Mouse (Mus musculus) spleen, postnatal 14 days (tissue): Measurements from ENCODE around the gene Stk11ip.

Source experiments
- DNase-seq, 2 experiments: peaks; one replicate each; pipeline ENCODE4 v3.0.0; 2021 to 2022; ENCODE audit warnings: low spot score in 2 of 2

Gene Stk11ip

DNA sequence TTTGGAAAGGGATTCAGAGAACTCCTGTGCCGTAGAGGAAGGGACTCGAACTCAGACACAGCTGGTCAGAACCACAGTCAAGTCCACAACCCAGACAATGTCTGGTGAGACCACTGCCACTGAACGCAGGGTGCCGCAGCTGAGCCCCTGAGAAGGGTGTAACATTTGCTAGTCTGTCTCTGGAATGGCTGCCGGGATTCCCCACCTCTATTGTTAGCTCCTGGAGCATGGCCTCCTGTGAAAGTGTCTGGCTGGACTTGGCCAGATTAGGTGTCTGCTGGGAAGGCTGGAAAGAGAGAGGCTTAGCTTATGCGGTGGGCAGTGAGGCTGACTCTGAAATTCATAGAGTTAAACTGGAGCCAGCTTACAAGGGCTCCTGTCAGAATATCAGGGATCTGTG lies 49.1 kb downstream of the Stk11ip start:
- DNase-seq, result no peak

DNA sequence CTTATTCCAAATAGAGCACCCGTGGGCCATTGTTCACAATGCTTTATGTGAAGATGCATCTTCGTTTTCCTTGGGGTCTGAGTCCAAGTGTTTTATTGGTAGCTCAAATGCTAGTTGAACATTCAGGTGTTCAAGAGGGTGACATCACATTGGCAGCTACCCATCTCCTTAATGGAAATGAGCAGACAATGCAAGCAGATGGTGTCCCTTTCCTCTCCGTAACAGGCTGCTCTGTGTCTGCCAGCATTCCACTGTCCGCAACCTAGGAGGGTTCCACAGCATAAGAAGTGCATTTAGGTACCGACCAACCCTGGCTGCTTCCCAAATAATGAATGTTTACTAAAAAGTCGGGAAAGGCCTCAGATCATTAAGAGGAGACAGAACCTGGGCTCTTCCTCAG lies 51.4 kb downstream of the Stk11ip start:
- DNase-seq, result no peak

DNA sequence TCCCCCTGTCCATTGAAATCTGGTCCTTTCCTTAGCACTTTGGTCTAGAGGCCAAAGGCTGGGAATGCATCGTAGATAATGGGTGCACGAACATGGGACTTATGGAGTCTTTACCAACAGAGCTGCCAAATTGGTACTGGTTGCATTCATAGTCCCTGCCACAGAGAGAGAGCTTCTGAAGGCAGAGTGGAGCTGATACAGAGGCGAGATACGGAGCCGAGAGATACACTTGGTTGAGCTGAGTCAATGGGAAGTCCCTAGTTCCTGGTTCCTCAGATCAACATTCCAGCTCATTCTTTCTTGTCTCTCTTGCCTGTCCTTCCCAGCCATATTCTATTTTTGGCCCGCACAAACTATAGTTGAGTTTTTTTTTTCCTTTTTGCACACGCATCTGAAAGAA lies 52.4 kb downstream of the Stk11ip start:
- no peak for DNase-seq

DNA sequence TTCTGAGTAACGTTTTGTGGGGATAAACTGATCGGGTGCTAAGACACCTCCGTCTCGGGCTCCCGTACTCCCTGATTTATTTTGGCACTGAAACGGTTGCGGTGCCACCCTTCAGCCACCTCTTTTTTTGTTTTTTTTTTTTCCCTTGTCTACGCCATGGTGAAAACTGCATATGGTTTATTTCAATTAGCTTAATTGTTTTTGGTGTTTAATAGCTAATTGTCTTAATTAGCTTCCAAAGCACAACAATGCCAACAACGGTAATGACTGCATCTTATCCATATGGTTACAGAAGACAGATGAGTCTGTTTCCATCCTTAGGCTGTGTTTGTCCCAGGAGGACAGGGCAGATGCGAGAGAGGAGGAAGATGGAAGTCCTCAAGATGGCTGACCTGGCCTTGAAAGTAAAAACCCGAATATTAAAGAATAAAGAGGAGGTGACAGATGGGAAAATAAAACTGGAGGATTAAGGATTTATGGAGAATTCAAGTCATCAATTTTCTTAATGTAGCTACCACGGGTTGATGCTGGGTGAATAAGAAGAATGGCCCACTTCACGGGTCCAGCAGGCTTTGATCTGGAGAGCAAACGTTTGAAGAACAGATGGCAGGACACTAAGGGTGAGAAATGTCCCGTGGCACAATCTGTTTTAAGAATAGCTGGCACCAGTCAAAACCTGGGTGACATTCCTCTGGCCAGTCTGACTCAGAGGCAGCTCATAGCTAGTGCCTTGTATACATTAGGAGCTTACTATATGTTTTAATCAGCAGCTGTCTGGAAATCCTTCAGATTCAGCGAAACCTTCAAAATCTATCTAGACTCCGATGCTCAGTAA lies 53.4 kb downstream of the Stk11ip start:
- no peak for DNase-seq

DNA sequence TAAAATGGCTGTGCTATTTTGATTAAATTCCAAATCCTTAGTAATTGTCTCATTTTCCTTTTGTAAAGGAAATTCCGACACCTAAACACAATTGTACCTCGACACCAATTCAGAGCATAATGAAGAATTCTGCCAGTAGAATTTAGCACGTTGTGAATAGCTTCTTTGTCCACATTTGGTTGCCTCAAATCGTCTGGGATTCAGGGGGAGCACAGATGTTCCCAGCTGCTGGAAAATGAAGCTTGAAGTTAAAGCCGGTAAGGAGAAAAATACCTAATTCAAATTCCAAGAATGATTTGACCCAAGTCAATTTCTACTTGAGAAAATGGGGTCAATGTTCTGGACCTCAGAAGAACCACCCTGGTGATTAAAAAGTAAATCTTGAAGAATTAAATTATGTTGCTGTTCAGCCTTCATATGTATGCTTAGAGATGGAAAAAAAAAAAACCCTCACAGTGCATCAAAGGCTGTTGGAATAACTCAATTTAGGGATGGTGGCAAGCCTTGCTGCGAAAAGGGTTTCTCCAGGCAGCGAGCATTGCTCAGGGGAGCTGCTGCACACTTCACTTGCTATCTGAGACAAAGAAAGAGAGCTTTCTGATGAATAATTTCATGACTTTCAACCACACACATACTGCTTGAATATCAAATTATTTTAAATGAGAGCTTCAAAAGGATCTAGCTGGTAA lies 60.8 kb downstream of the Stk11ip start:
- no peak for DNase-seq

DNA sequence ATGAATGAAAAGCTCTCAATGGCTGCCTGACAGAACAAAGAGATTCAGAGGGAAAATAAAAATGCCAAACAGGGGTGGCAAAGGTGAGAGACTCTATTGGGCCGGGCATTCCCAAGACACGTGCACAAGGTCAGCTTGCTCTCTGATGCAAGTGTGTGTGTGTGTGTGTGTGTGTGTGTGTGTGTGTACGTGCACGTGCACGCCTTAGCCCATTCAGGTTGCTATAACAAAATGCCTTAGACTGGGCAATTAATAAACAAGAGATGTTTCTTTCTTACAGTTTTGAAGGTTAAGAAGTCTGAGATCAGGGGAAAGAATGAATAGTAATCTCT lies 61.3 kb downstream of the Stk11ip start:
- DNase-seq, result no peak

DNA sequence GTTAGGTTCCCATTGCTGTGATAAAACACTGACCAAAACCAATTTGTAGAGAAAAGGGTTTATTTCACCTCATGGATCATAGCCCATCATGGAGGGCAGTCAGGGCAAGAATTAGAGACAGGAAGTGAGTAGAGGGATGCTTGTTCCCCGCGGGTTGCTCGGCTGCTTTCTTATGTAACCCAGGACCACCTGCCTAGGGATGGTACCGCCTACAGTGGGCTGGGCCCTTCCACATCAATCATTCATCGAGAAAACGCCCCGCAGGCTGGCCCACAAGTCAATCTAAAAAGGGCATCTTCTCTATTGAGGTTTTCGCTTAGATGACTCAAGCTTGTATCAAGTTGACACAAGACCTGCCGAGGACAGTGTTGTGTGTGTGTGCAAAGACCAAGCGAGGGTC lies 61.7 kb downstream of the Stk11ip start:
- no peak for DNase-seq

DNA sequence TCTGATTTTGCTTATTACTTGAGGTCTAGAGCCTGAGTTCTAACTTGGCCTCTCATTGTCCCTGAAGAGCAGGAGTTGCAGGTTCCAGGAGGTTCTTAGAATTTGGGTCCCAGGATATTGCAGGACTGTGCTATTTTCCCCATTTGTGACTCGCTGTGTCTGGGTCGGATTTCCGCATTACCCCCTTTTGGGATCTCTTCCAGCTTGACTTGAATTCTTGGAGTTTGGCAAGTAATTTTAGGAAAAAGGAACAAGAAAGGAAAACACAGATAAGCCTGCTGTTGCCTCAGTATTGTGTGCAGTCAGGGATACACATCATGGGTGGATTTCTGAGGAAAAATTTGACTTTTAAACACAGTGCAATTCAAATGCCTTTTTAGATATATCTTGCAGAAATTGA lies 65.5 kb downstream of the Stk11ip start:
- no peak for DNase-seq
